Mouse (Mus musculus) lung, postnatal 0 days (tissue): ENCODE results near the gene Sipa1l3. TPM values are rescaled to one million over a fixed set of nuclear protein-coding genes. Genes with fewer than 3 reads are reported as not detected.

Source experiments
- ATAC-seq: fragments of 200-750 bp; cut with Nextera tagmentation; 2 replicates; pipeline ENCODE4 v1.8.0; 2017; ENCODE audit warnings: moderate library complexity
- DNase-seq: peaks from one replicate; pipeline ENCODE4 v3.0.0-alpha.2; 2016; ENCODE audit warnings: low spot score
- H3K27ac ChIP-seq: fragments of 300-500 bp; sonication (generic); 2 replicates; pipeline ENCODE4 v1.5.1; 2014; ENCODE audit warnings: antibody characterized with exemption, mild to moderate bottlenecking, low read length, mixed read lengths
- H3K27me3 ChIP-seq: fragments of 300-500 bp; sonication (generic); replicated peaks from 2 replicates; pipeline ENCODE4 v1.6.1; 2014; ENCODE audit warnings: low read length, mixed read lengths; ENCODE audit not compliant: insufficient read depth
- H3K36me3 ChIP-seq: fragments of 300-500 bp; sonication (generic); 2 replicates; pipeline ENCODE4 v1.6.1; 2014; ENCODE audit warnings: low read length, mixed read lengths; ENCODE audit not compliant: insufficient read depth
- H3K4me1 ChIP-seq: fragments of 300-500 bp; sonication (generic); 2 replicates; pipeline ENCODE4 v1.6.1; 2014; ENCODE audit warnings: antibody characterized with exemption, low read depth, low read length, mixed read lengths; ENCODE audit not compliant: insufficient read depth
- H3K4me2 ChIP-seq: fragments of 300-500 bp; sonication (generic); replicated peaks from 2 replicates; pipeline ENCODE4 v1.6.1; 2014; ENCODE audit warnings: low read depth, mild to moderate bottlenecking, low read length, moderate library complexity, mixed read lengths
- H3K4me3 ChIP-seq: fragments of 300-500 bp; sonication (generic); 2 replicates; pipeline ENCODE4 v1.5.1; 2014; ENCODE audit warnings: low read depth, low read length
- H3K9ac ChIP-seq: fragments of 300-500 bp; sonication (generic); replicated peaks from 2 replicates; pipeline ENCODE4 v1.6.1; 2014; ENCODE audit warnings: low read depth, mild to moderate bottlenecking
- H3K9me3 ChIP-seq: fragments of 300-500 bp; sonication (generic); 2 replicates; pipeline ENCODE4 v1.6.1; 2016; ENCODE audit warnings: low read length, mixed read lengths
- CTCF ChIP-seq: IDR thresholded peaks from 2 replicates; pipeline ENCODE4 v1.5.1; 2016; ENCODE audit warnings: antibody characterized with exemption, mild to moderate bottlenecking
- EP300 ChIP-seq: IDR thresholded peaks from 2 replicates; pipeline ENCODE4 v1.6.1; 2016; ENCODE audit warnings: antibody characterized with exemption, mild to moderate bottlenecking, control low read depth
- WGBS: fragments of 180-500 bp; shearing (Covaris S2); extraction: QIAGEN DNeasy Blood & Tissue Kit; methylation state at CpG from one replicate; pipeline ENCODE4 v1.1.7; 2014; 5-methylcytosine and 5-hydroxymethylcytosine counted together
- polyA plus RNA-seq: library from polyadenylated mRNA; unstranded; fragments of >200 nt; fragmentation: Nextera tagmentation; extraction: Ambion mirVana; gene quantifications from 2 replicates; pipeline ENCODE4 v1.2.1, GENCODE M21; 2015

The Sipa1l3 gene
- polyA plus RNA-seq, 1 experiment from 2014 or later: 18.5 TPM

DNA sequence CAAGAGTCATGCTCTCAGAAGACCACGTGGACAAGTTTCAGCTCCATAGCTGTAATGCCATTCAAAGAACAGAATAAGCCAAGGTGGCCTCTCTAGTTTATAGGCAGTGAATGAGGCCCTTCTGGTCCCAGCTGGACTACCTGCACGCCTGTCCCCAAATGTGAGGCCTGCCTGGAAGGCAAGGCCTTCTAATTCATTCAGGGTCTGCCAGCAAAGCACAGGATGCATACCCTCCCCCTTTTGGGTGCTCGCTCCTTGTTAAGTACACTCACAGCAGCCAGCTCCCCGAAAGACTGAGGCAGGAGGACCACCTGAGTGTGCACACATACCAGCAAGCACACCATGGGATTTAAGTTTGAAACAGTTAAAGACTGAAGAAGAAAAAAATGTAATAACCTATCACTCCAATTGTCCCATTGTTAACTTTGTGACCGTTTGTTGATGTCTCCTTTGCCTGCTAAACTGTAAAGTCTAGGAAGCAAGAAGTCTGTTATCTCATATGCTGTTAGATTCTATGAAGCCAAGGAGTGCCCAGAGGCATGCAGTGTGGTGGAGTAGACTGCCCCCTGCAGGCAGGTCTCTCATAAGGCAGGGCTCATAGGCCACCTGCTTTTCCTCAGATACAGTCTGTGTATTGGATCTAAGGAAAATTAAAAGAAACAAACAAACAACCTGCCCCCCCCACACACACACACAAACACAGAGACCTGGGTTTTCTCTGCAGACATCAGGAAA, 3.6 kb upstream of the Sipa1l3 start:
- peaks cover 4% of the 10 kb centered on the region; the same call in 1 of the 2 replicates for H3K4me1 ChIP-seq
- no peak for ATAC-seq
- no peaks in the 10 kb centered on the region for H3K9me3 ChIP-seq
- H3K4me3 ChIP-seq: no peak overlapping the region
- H3K4me2 ChIP-seq: no peak overlapping the region
- H3K27ac ChIP-seq: no peak overlapping the region
- WGBS: 64% methylated on average over 5 of the region's 5 CpGs
- no peaks in the 10 kb centered on the region for H3K27me3 ChIP-seq
- peak; percentile 92 for DNase-seq
- no peaks in the 10 kb centered on the region for H3K36me3 ChIP-seq
- no peak overlapping the region for H3K9ac ChIP-seq
- TF ChIP-seq CTCF (peak; percentile 96), EP300 (no peak)

DNA sequence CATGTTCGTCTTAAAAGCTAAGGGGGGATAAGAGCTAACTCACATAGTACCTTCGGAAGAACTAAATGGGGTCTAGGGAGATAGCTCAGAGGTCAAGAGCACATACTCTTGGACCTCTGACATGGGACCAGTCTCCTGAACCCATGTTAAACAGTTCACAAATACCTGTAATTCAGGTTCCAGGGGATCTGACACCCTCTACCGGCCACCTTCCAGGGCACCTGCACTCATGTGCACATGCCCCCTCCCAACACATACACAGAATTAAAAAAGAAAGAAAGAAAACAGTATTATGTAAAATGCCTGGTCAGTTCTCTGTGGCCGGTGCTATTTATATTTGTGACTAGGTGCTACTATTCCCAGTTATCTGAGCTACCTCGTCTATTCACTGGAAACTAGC, 2.9 kb upstream of the Sipa1l3 start:
- Histone ChIP-seq H3K4me1 (peaks cover 10% of the 10 kb centered on the region; the same call in 1 of the 2 replicates), H3K4me2 (no peak overlapping the region), H3K36me3 (no peaks in the 10 kb centered on the region), H3K27me3 (no peaks in the 10 kb centered on the region), H3K9me3 (no peaks in the 10 kb centered on the region), H3K27ac (no peak overlapping the region), H3K4me3 (no peak overlapping the region), H3K9ac (no peak overlapping the region)
- WGBS: 66% methylated on average over 5 of the region's 5 CpGs
- TF ChIP-seq EP300: no peak
- TF ChIP-seq CTCF: peak; percentile 54
- no peak for DNase-seq
- no peak for ATAC-seq

- Histone ChIP-seq H3K36me3 (no peaks in the 10 kb centered on the region), H3K9ac (no peak overlapping the region), H3K27me3 (no peaks in the 10 kb centered on the region), H3K4me3 (no peak overlapping the region), H3K4me2 (no peak overlapping the region), H3K4me1 (peaks cover 10% of the 10 kb centered on the region; the same call in 1 of the 2 replicates), H3K27ac (no peak overlapping the region), H3K9me3 (no peaks in the 10 kb centered on the region)
- ATAC-seq (no peak), DNase-seq (no peak)
- WGBS: 67% methylated on average over 2 of the region's 2 CpGs
- TF ChIP-seq CTCF (no peak), EP300 (no peak)
Observed at GRCm38 (mm10) chr7:29520794-29521193, 2.4 kb upstream of the Sipa1l3 start.

DNA sequence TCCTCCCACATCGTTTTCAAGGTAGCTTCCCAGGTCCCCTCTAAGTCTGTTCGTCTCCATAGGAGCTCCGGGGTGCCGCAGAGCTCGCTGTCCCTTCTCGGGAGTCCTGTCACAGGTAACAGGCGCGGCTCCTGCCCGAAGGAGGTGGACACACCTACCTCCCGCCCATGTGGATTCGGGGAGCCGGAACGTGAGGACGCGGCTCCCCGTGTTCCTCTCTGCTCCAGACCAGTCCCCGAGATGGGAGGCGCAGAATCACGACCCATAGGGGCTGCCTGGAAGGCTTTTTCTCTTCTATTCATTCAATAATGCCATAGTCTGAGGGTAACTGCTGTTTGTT, 740 bp upstream of the Sipa1l3 start:
- TF ChIP-seq CTCF: no peak
- TF ChIP-seq EP300: no peak
- peak; percentile 44 for DNase-seq
- H3K9ac ChIP-seq: peak overlapping the region; percentile 73
- H3K27ac ChIP-seq: peak overlapping the region; percentile 81
- 3% methylated on average over 19 of the region's 19 CpGs for WGBS
- H3K4me1 ChIP-seq: peaks cover 15% of the 10 kb centered on the region; the same call in 1 of the 2 replicates
- no peaks in the 10 kb centered on the region for H3K27me3 ChIP-seq
- H3K36me3 ChIP-seq: no peaks in the 10 kb centered on the region
- ATAC-seq: peak; percentile 10; the same call in 1 of the 2 replicates
- no peaks in the 10 kb centered on the region for H3K9me3 ChIP-seq
- peak overlapping the region; percentile 94 for H3K4me2 ChIP-seq
- peak overlapping the region; percentile 87 for H3K4me3 ChIP-seq

DNA sequence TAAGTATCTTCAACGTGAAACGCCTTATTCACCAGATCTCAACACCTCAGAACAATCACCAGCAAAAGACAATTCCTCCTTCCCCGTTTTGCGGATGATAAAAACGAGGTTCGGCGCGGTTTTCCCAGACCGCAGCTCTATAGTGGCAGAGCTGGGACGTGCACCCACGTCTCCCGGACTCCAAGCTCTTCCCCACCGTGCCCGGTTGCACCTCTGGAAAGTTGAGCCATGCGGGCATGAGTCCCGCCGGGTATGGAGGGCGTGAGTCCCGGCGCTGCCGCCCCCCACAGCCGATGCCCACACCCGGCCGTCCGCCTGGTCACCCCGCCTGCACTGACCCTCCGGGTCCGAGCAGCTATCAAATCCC, 404 bp downstream of the Sipa1l3 start:
- Histone ChIP-seq H3K4me2 (peak overlapping the region; percentile 94), H3K36me3 (no peaks in the 10 kb centered on the region), H3K9ac (peak overlapping the region; percentile 74), H3K4me3 (peak overlapping the region; percentile 87), H3K9me3 (no peaks in the 10 kb centered on the region), H3K27me3 (no peaks in the 10 kb centered on the region), H3K27ac (peak overlapping the region; percentile 74; the same call in 1 of the 2 replicates), H3K4me1 (peaks cover 21% of the 10 kb centered on the region)
- peak; percentile 8; the same call in 1 of the 2 replicates for ATAC-seq
- 0% methylated on average over 26 of the region's 28 CpGs for WGBS
- no peak for DNase-seq
- TF ChIP-seq CTCF (peak; percentile 14), EP300 (no peak)

DNA sequence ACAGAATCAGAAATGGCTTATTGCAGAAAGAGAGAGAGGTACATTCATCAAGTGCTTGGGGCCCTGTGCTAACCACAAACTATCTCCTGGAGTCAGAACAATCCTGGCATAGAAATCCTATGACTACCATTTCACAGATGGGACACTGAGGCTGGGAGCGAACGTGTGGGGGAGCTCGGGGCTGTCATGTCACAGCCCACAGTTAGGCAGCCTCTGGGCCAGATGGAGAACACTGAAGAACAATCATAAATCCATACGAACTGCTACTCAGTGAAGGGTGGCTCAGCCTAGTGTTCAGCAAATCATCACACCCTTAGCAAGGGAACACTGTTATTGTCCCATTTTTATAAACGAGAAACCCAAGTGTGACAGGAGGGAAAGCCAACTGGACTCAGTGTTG, 1.3 kb downstream of the Sipa1l3 start:
- 46% methylated on average over 5 of the region's 5 CpGs for WGBS

More for the DNA sequence above, 1.3 kb downstream of the Sipa1l3 start:
- TF ChIP-seq CTCF: no peak
- no peak for TF ChIP-seq EP300
- Histone ChIP-seq H3K27ac (no peak overlapping the region), H3K9me3 (no peaks in the 10 kb centered on the region), H3K36me3 (no peaks in the 10 kb centered on the region), H3K27me3 (no peaks in the 10 kb centered on the region), H3K4me1 (peaks cover 27% of the 10 kb centered on the region), H3K4me2 (peak overlapping the region; percentile 94), H3K4me3 (peak overlapping the region; percentile 87), H3K9ac (peak overlapping the region; percentile 74; the same call in 1 of the 2 replicates)
- DNase-seq: no peak
- no peak for ATAC-seq
